Mouse (Mus musculus): Measurements from ENCODE around the gene Vmn2r-ps159. TPM values are rescaled to one million over a fixed set of nuclear protein-coding genes. Genes with fewer than 3 reads are reported as not detected.

The Vmn2r-ps159 gene
- not detected in 2 replicates for total RNA-seq (2023)

DNA sequence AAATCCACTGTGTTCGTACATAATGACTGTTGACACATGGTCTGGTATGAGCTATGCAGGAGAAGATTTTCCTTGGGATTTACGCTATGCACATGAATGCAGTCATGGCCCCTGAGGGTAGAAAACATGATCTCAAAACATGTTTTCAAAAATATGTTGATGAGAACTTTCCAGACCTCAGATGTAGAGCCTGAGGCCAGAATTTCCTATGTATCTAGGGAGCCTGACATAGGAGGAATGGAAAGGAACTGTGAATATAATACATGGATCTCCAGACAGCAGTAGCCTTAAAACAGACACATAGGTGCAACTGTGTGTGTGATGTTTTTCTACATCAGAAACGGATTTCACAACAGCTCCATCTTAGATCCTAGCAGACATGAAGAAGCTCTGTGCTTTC is at the start of gene Vmn2r-ps159:
TSS of gene Vmn2r-ps159 (plus strand) at position 301 of the 400 bp plus-strand sequence.

Other genes with a start within 250 kb of the Vmn2r-ps159 start
- 12.2 and 12.7 TPM in 2 replicates for gene 9430015G10Rik, start 221.1 kb upstream of the Vmn2r-ps159 start, total RNA-seq (2023)
- 0.18 and 0.35 TPM in 2 replicates for gene Rnf223, start 200.6 kb upstream of the Vmn2r-ps159 start, total RNA-seq (2023)
- 17.6 and 18.5 TPM in 2 replicates for gene Agrn, start 133.6 kb upstream of the Vmn2r-ps159 start, total RNA-seq (2023)
- 10.6 and 19.0 TPM in 2 replicates for gene Isg15, start 130.3 kb upstream of the Vmn2r-ps159 start, total RNA-seq (2023)
- 5.9 and 7.6 TPM in 2 replicates for gene AW011738, start 127.8 kb upstream of the Vmn2r-ps159 start, total RNA-seq (2023)
- not detected in 2 replicates for gene Perm1, start 115.2 kb upstream of the Vmn2r-ps159 start, total RNA-seq (2023)
- 13.2 and 19.2 TPM in 2 replicates for gene Plekhn1, start 96.2 kb upstream of the Vmn2r-ps159 start, total RNA-seq (2023)
- gene Noc2l, start 95.1 kb upstream of the Vmn2r-ps159 start, total RNA-seq (2023): 18.4 and 27.6 TPM in 2 replicates
- 3.5 and 6.7 TPM in 2 replicates for gene Samd11, start 75.4 kb upstream of the Vmn2r-ps159 start, total RNA-seq (2023)